Mouse (Mus musculus) brain, embryonic 14.5 days (tissue): ENCODE measurements around the gene Ulk1.

Source experiments
- CTCF ChIP-seq: fragments of 200-500 bp; IDR thresholded peaks from 2 replicates; pipeline ENCODE4 v1.5.1; 2012; ENCODE audit warnings: inconsistent platforms, mild to moderate bottlenecking, moderate library complexity, borderline replicate concordance; ENCODE audit not compliant: insufficient read depth, insufficient read length; ENCODE audit errors: extremely low read depth
- POLR2A ChIP-seq: fragments of 200-500 bp; IDR thresholded peaks from 2 replicates; pipeline ENCODE4 v1.6.1; 2012; ENCODE audit warnings: mild to moderate bottlenecking, inconsistent platforms, borderline replicate concordance; ENCODE audit not compliant: poor library complexity, insufficient read depth, insufficient read length, severe bottlenecking; ENCODE audit errors: extremely low read depth

- TF ChIP-seq POLR2A (no peak), CTCF (no peak)
Measured at GRCm38 (mm10) chr5:110824421-110824820, 14.5 kb upstream of the Ulk1 start.
